Comparison of ENCODE assay signal across 8 mouse cellular contexts in the genomic region with DNA sequence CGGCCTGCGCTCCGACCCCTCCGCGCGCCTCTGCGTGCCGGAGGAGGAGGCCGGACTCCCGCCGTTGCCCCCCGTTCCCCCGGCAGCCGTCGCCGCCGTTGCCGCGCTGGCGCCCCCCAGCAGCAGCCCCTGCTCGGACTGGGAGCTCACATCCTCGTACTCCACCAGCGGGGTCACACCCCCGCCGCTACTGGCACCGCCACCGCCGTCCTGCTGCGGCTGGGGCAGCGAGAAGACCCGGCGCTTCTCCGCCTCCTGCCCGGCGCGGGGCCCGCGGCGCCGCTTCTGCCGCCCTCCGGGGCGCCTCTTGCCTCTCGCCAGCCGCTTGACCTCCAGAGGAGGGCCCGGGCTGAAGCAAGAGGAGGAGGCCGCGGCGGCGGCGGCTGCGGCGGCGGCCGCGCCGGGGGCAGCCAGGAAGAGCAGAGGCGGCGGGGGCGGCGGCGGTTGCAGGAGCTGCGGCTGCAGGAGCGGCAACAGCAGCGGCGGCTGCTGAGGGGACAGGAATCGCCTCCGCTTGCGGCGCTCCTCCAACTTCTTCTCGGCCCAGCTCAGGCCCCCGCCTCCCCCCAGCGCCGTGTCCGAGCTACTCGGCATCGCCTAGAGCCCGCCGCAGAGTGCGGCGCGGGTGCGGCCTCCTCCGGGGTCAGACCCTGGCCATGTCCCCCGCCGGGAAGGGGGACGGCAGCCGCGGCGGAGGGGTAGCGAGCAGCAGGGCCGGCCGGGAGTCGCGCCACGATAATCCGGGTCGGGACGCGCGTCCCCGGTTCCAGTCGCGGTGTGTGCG. TPM values are rescaled to one million over a fixed set of nuclear protein-coding genes. Genes with fewer than 3 reads are reported as not detected.
DNase-seq lines count a peak whose midpoint lies in the region; ATAC-seq and TF ChIP-seq lines count a peak whose summit lies in the region.

No protein-coding gene starts in this region.

- H3K4me3 ChIP-seq in CH12.LX (replicated peaks in 1 of 3; ENCODE audit: low read depth in 2 of 3, low read length in 2 of 3, poor library complexity in 1 of 3), result peak overlapping the region; percentile 86 to 95 (median 91)
- peak overlapping the region; percentile 99 for H3K4me3 ChIP-seq in forebrain, embryonic 13.5 days
- peak overlapping the region; percentile 92 for H3K4me3 ChIP-seq in lung, embryonic 15.5 days

- TF ChIP-seq POLR2A in CH12.LX (IDR thresholded peaks at IDR 0.05; ENCODE audit: low read depth, low read length), result no peak
- no peak for TF ChIP-seq POLR2A in brain, embryonic 14.5 days (IDR thresholded peaks at IDR 0.05; ENCODE audit: borderline replicate concordance, extremely low read depth, insufficient read depth, insufficient read length, poor library complexity, severe bottlenecking)

- WGBS in forebrain, embryonic 13.5 days, result under 1% methylated on average over 92 of the region's 105 CpGs
- WGBS in lung, embryonic 15.5 days, result under 1% methylated on average over 81 of the region's 105 CpGs

- H3K27me3 ChIP-seq in CH12.LX (replicated peaks), result no peaks in the 10 kb centered on the region
- no peaks in the 10 kb centered on the region for H3K27me3 ChIP-seq in forebrain, embryonic 13.5 days
- H3K27me3 ChIP-seq in lung, embryonic 15.5 days, result no peaks in the 10 kb centered on the region

- intact Hi-C loops in heart, postnatal 14 days (cut with DNase I), result loop anchor here (2.0 to 10.0 kb wide), 3 partner anchors 42 to 911 kb away; a partner anchor contains a TSS

- DNase-seq in CH12.LX (ENCODE audit: extremely low read depth), result no peak
- DNase-seq in brain, embryonic 14.5 days (ENCODE audit: low read depth), result peak; percentile 61
- DNase-seq in heart, postnatal 14 days, result peak; percentile 57 to 62
- DNase-seq in layer of hippocampus, adult 8-10 months (ENCODE audit: low spot score in 2 of 2), result peak; percentile 23 to 31
- DNase-seq in right cerebral cortex, adult 18-20 months, result peak; percentile 58
- DNase-seq in urinary bladder, adult 2 months (ENCODE audit: low spot score), result peak; percentile 59

- no peak for TF ChIP-seq EP300 in CH12.LX (IDR thresholded peaks at IDR 0.05; ENCODE audit: low read length)

- H3K27ac ChIP-seq in CH12.LX (ENCODE audit: insufficient read depth, low read depth), result peak overlapping the region; percentile 86
- peak overlapping the region; percentile 97 for H3K27ac ChIP-seq in forebrain, embryonic 13.5 days
- peak overlapping the region; percentile 98 for H3K27ac ChIP-seq in lung, embryonic 15.5 days

- H3K9ac ChIP-seq in CH12.LX (ENCODE audit: insufficient read depth, low read depth), result peak overlapping the region; percentile 78
- peak overlapping the region; percentile 97 for H3K9ac ChIP-seq in forebrain, embryonic 13.5 days
- peak overlapping the region; percentile 97 for H3K9ac ChIP-seq in lung, embryonic 15.5 days

- H3K4me1 ChIP-seq in CH12.LX (ENCODE audit: control insufficient read depth in 1 of 2, insufficient read depth in 2 of 2), result peaks cover 0 to 24% of the 10 kb centered on the region in 2 experiments; a peak in 2 of 4 replicates
- H3K4me1 ChIP-seq in forebrain, embryonic 13.5 days, result peaks cover 29% of the 10 kb centered on the region
- peaks cover 12% of the 10 kb centered on the region for H3K4me1 ChIP-seq in lung, embryonic 15.5 days

- no peak for TF ChIP-seq CTCF in CH12.LX (conservative IDR thresholded peaks at IDR 0.05 in 1 of 2, IDR thresholded peaks at IDR 0.05 in 1 of 2; ENCODE audit: low read depth in 2 of 2, low read length in 2 of 2)
- TF ChIP-seq CTCF in brain, embryonic 14.5 days (IDR thresholded peaks at IDR 0.05; ENCODE audit: borderline replicate concordance, extremely low read depth, insufficient read depth, insufficient read length), result no peak

- no peak overlapping the region for H3K4me2 ChIP-seq in CH12.LX (ENCODE audit: insufficient read depth, low read depth, poor library complexity, severe bottlenecking)
- H3K4me2 ChIP-seq in forebrain, embryonic 13.5 days, result peak overlapping the region; percentile 83
- peak overlapping the region; percentile 84 for H3K4me2 ChIP-seq in lung, embryonic 15.5 days

- ATAC-seq in forebrain, embryonic 13.5 days, result peak; percentile 0
- ATAC-seq in lung, embryonic 15.5 days (ENCODE audit: borderline replicate concordance, extremely low read depth, low FRiP score, low TSS enrichment), result peak; percentile 24

- no peak for TF ChIP-seq RAD21 in CH12.LX (IDR thresholded peaks at IDR 0.05; ENCODE audit: low read depth, low read length)

- no peaks in the 10 kb centered on the region for H3K9me3 ChIP-seq in CH12.LX (replicated peaks; ENCODE audit: low read length)
- H3K9me3 ChIP-seq in forebrain, embryonic 13.5 days (replicated peaks), result no peaks in the 10 kb centered on the region
- no peaks in the 10 kb centered on the region for H3K9me3 ChIP-seq in lung, embryonic 15.5 days

- in situ Hi-C loops in CH12.LX (cut with MboI; ENCODE audit: low pct_ligation_motif_present, low pct_unique_long_range_greater_than_20kb, low sequenced_read_pairs), result no loop called here

- dilution Hi-C loops in CH12.LX (cut with MboI; ENCODE audit: extremely low pct_ligation_motif_present, extremely low pct_unique_long_range_greater_than_20kb, low sequenced_read_pairs), result no loop called here

- H3K79me2 ChIP-seq in CH12.LX (replicated peaks; ENCODE audit: control insufficient read depth, extremely low read depth, insufficient read depth, poor library complexity, severe bottlenecking), result peaks cover 37% of the 10 kb centered on the region

- peaks cover 5 to 12% of the 10 kb centered on the region in 2 experiments for H3K36me3 ChIP-seq in CH12.LX (replicated peaks in 1 of 2; ENCODE audit: control insufficient read depth in 1 of 2, insufficient read depth in 1 of 2, low read length in 1 of 2)
- no peaks in the 10 kb centered on the region for H3K36me3 ChIP-seq in forebrain, embryonic 13.5 days (ENCODE audit: poor library complexity, severe bottlenecking)
- H3K36me3 ChIP-seq in lung, embryonic 15.5 days, result no peaks in the 10 kb centered on the region

TF ChIP-seq in CH12.LX, 34 proteins besides CTCF, POLR2A, EP300 and RAD21:
- TF ChIP-seq SMC3 (IDR thresholded peaks at IDR 0.05; ENCODE audit: low read depth, low read length) (no peak), CHD1 (IDR thresholded peaks at IDR 0.05; ENCODE audit: low read depth, low read length) (no peak), ZMIZ1 (IDR thresholded peaks at IDR 0.05; ENCODE audit: low read depth, low read length) (no peak)

RNA-seq across cellular contexts. Expression of a gene that starts 0.6 kb away (rescaled TPM):
- 20.1 and 22.2 TPM in 2 replicates for total RNA-seq in CH12.LX (2012; rRNA removed)
- 19.8 and 22.8 TPM in 2 replicates for total RNA-seq in CH12.LX (2014; rRNA removed)
- polyA plus RNA-seq in CH12.LX (2012; ENCODE audit: insufficient read length, low read depth), result 27.0 and 27.3 TPM in 2 replicates
- polyA plus RNA-seq in brain, embryonic 14.5 days (2012; rRNA removed), result 36.9 and 46.7 TPM in 2 replicates
- 15.0 and 16.6 TPM in 2 replicates for polyA plus RNA-seq in forebrain, embryonic 13.5 days (2015; fragmentation: Nextera tagmentation; extraction: Ambion mirVana)
- 10 to 100 TPM; 30.6 to 30.7 TPM for total RNA-seq in heart, postnatal 14 days (2021)
- 10 to 100 TPM; 57.4 to 64.8 (median 59.1) TPM for total RNA-seq in layer of hippocampus, adult 8-10 months (2022)
- polyA plus RNA-seq in lung, embryonic 15.5 days (2015; fragmentation: Nextera tagmentation; extraction: Ambion mirVana), result 15.6 and 17.1 TPM in 2 replicates
- polyA plus RNA-seq in urinary bladder, adult 2 months (2012; rRNA removed), result 23.9 and 27.8 TPM in 2 replicates
